Mouse (Mus musculus) heart, adult 9 months (tissue): Measurements from ENCODE around the gene Galnt14.

Experiments used
- DNase-seq, 2 experiments: peaks; one replicate each; pipeline ENCODE4 v3.0.0; 2022; ENCODE audit warnings: low spot score in 2 of 2

Galnt14 gene

GRCm38 (mm10) chr17:73668996-73669395 lies 41.3 kb downstream of the Galnt14 start:
- DNase-seq, result no peak

- no peak for DNase-seq
Measured at GRCm38 (mm10) chr17:73663237-73663636, 47.0 kb downstream of the Galnt14 start.

- no peak for DNase-seq
Measured at GRCm38 (mm10) chr17:73658731-73659445, 51.4 kb downstream of the Galnt14 start.

- no peak for DNase-seq
Measured at GRCm38 (mm10) chr17:73656373-73656772, 53.9 kb downstream of the Galnt14 start.

- no peak for DNase-seq
Measured at GRCm38 (mm10) chr17:73654261-73654660, 56.0 kb downstream of the Galnt14 start.

- DNase-seq, result no peak
Measured at GRCm38 (mm10) chr17:73649371-73649770, 60.9 kb downstream of the Galnt14 start.

GRCm38 (mm10) chr17:73641676-73642075 lies 68.6 kb downstream of the Galnt14 start:
- no peak for DNase-seq

GRCm38 (mm10) chr17:73640117-73640480 lies 70.2 kb downstream of the Galnt14 start:
- no peak for DNase-seq

GRCm38 (mm10) chr17:73639401-73640116 lies 70.7 kb downstream of the Galnt14 start:
- no peak for DNase-seq

GRCm38 (mm10) chr17:73636988-73637387 lies 73.3 kb downstream of the Galnt14 start:
- no peak for DNase-seq

- no peak for DNase-seq
Measured at GRCm38 (mm10) chr17:73634896-73635295, 75.4 kb downstream of the Galnt14 start.

- DNase-seq, result no peak
Measured at GRCm38 (mm10) chr17:73633991-73634710, 76.1 kb downstream of the Galnt14 start.

- no peak for DNase-seq
Measured at GRCm38 (mm10) chr17:73628263-73628914, 81.9 kb downstream of the Galnt14 start.

GRCm38 (mm10) chr17:73626912-73627311 lies 83.3 kb downstream of the Galnt14 start:
- no peak for DNase-seq

GRCm38 (mm10) chr17:73620049-73620448 lies 90.2 kb downstream of the Galnt14 start:
- no peak for DNase-seq

- DNase-seq, result no peak
Measured at GRCm38 (mm10) chr17:73602552-73603478, 107.4 kb downstream of the Galnt14 start.

- DNase-seq, result no peak
Measured at GRCm38 (mm10) chr17:73599923-73600322, 110.3 kb downstream of the Galnt14 start.

- no peak for DNase-seq
Measured at GRCm38 (mm10) chr17:73592081-73592480, 118.2 kb downstream of the Galnt14 start.

- DNase-seq, result no peak
Measured at GRCm38 (mm10) chr17:73587573-73587972, 122.7 kb downstream of the Galnt14 start.

- no peak for DNase-seq
Measured at GRCm38 (mm10) chr17:73574186-73574585, 136.1 kb downstream of the Galnt14 start.

- no peak for DNase-seq
Measured at GRCm38 (mm10) chr17:73572881-73573280, 137.4 kb downstream of the Galnt14 start.
